Mouse (Mus musculus): ENCODE data around the gene Fnip1. TPM values are rescaled to one million over a fixed set of nuclear protein-coding genes. Genes with fewer than 3 reads are reported as not detected.
"Not testable (repeated sequence)": the region's sequence is repeated elsewhere in the genome, so short reads cannot be mapped to it uniquely, and the experiment has no call there.

The Fnip1 gene
- total RNA-seq (2021), result 10 to 100 TPM; 18.2 to 19.0 TPM
- long read RNA-seq, experiment 1, full-length matches to known transcripts, result 8 of 11 reads
- long read RNA-seq, experiment 1, partial matches to known transcripts, result 2 of 11 reads
- long read RNA-seq, experiment 1, other reads (novel, unspliced or antisense), result 1 of 11 reads
- long read RNA-seq, experiment 2, full-length matches to known transcripts, result 4 of 14 reads
- long read RNA-seq, experiment 2, partial matches to known transcripts, result 5 of 14 reads
- long read RNA-seq, experiment 2, other reads (novel, unspliced or antisense), result 5 of 14 reads

- peak; percentile 98 for DNase-seq
Observed at GRCm38 (mm10) chr11:54437823-54438337, at the start of gene Fnip1. Gene Fnip1 (plus strand): TSS chr11:54438199.

- no peak for DNase-seq
Observed at GRCm38 (mm10) chr11:54390386-54390785, 47.6 kb upstream of the Fnip1 start.

GRCm38 (mm10) chr11:54391326-54391725 lies 46.7 kb upstream of the Fnip1 start:
- no peak for DNase-seq

GRCm38 (mm10) chr11:54396686-54397085 lies 41.3 kb upstream of the Fnip1 start:
- no peak for DNase-seq

GRCm38 (mm10) chr11:54398058-54398457 lies 39.9 kb upstream of the Fnip1 start:
- no peak for DNase-seq

- DNase-seq, result not testable (repeated sequence)
Observed at GRCm38 (mm10) chr11:54400803-54401202, 37.2 kb upstream of the Fnip1 start.

- DNase-seq, result no peak
Observed at GRCm38 (mm10) chr11:54404885-54405284, 33.1 kb upstream of the Fnip1 start.

GRCm38 (mm10) chr11:54406930-54407546 lies 31.0 kb upstream of the Fnip1 start:
- DNase-seq, result no peak

- no peak for DNase-seq
Observed at GRCm38 (mm10) chr11:54410612-54411011, 27.4 kb upstream of the Fnip1 start.

- no peak for DNase-seq
Observed at GRCm38 (mm10) chr11:54413017-54413416, 25.0 kb upstream of the Fnip1 start.

GRCm38 (mm10) chr11:54423007-54423406 lies 15.0 kb upstream of the Fnip1 start:
- no peak for DNase-seq

- DNase-seq, result no peak
Observed at GRCm38 (mm10) chr11:54426267-54426666, 11.7 kb upstream of the Fnip1 start.

- DNase-seq, result no peak
Observed at GRCm38 (mm10) chr11:54427138-54427537, 10.9 kb upstream of the Fnip1 start.

GRCm38 (mm10) chr11:54427695-54428352 lies 10.2 kb upstream of the Fnip1 start:
- DNase-seq, result no peak

- DNase-seq, result no peak
Observed at GRCm38 (mm10) chr11:54429224-54429623, 8.8 kb upstream of the Fnip1 start.

GRCm38 (mm10) chr11:54435797-54436196 lies 2.2 kb upstream of the Fnip1 start:
- DNase-seq, result no peak

- no peak for DNase-seq
Observed at GRCm38 (mm10) chr11:54437310-54437822, 633 bp upstream of the Fnip1 start.

GRCm38 (mm10) chr11:54438366-54438781 lies 375 bp downstream of the Fnip1 start:
- peak; percentile 68 for DNase-seq

GRCm38 (mm10) chr11:54438991-54439690 lies 1.1 kb downstream of the Fnip1 start:
- DNase-seq, result no peak

GRCm38 (mm10) chr11:54439691-54440029 lies 1.7 kb downstream of the Fnip1 start:
- DNase-seq, result no peak

- DNase-seq, result not testable (repeated sequence)
Observed at GRCm38 (mm10) chr11:54450757-54451156, 12.8 kb downstream of the Fnip1 start.

GRCm38 (mm10) chr11:54454516-54454915 lies 16.5 kb downstream of the Fnip1 start:
- no peak for DNase-seq
